Mouse (Mus musculus) kidney, postnatal 14 days (tissue): ENCODE measurements at regions not wholly inside any gene's neighbourhood (a gene's known extent, or its start where the extent isn't known, plus 50 kb on each side); places are given as distances from the start of the nearest gene placed in this dataset.
A peak's percentile ranks its signal among the peaks of the same experiment; 100 is the strongest.

Experiments used
- DNase-seq: peaks from one replicate; pipeline ENCODE4 v3.0.0; 2022; ENCODE audit warnings: mixed read lengths

- DNase-seq: no peak
Observed at GRCm38 (mm10) chr1:63977956-63978355, 144.1 kb downstream of the Klf7 start.

GRCm38 (mm10) chr1:63977302-63977888, 144.7 kb downstream of the Klf7 start:
- DNase-seq: no peak

GRCm38 (mm10) chr1:63976862-63977261, 145.2 kb downstream of the Klf7 start:
- DNase-seq: no peak

- DNase-seq: no peak
Observed at GRCm38 (mm10) chr1:63967849-63968248, 154.2 kb downstream of the Klf7 start.

- DNase-seq: no peak
Observed at GRCm38 (mm10) chr1:63965446-63965845, 156.6 kb downstream of the Klf7 start.

- DNase-seq: no peak
Observed at GRCm38 (mm10) chr1:63964519-63964918, 157.6 kb downstream of the Klf7 start.

GRCm38 (mm10) chr1:63955701-63956355, 166.3 kb downstream of the Klf7 start:
- DNase-seq: no peak

GRCm38 (mm10) chr1:63954876-63955513, 167.1 kb downstream of the Klf7 start:
- no peak for DNase-seq

- no peak for DNase-seq
Observed at GRCm38 (mm10) chr1:63954172-63954571, 167.9 kb downstream of the Klf7 start.

- peak; percentile 71 for DNase-seq
Observed at GRCm38 (mm10) chr1:63953229-63953883, 168.7 kb downstream of the Klf7 start.

GRCm38 (mm10) chr1:63951663-63952062, 170.4 kb downstream of the Klf7 start:
- DNase-seq: peak; percentile 17

GRCm38 (mm10) chr1:63947278-63947677, 174.8 kb downstream of the Klf7 start:
- DNase-seq: no peak

- DNase-seq: no peak
Observed at GRCm38 (mm10) chr1:63946834-63947233, 175.2 kb downstream of the Klf7 start.

- DNase-seq: no peak
Observed at GRCm38 (mm10) chr1:63944786-63945185, 175.7 kb upstream of the 4933402D24Rik start.

GRCm38 (mm10) chr1:63938416-63938815, 169.3 kb upstream of the 4933402D24Rik start:
- no peak for DNase-seq

- DNase-seq: no peak
Observed at GRCm38 (mm10) chr1:63937480-63937879, 168.4 kb upstream of the 4933402D24Rik start.

GRCm38 (mm10) chr1:63934570-63935280, 165.7 kb upstream of the 4933402D24Rik start:
- DNase-seq: no peak

- DNase-seq: no peak
Observed at GRCm38 (mm10) chr1:63932484-63932883, 163.4 kb upstream of the 4933402D24Rik start.

GRCm38 (mm10) chr1:63929362-63930125, 160.5 kb upstream of the 4933402D24Rik start:
- DNase-seq: no peak

- no peak for DNase-seq
Observed at GRCm38 (mm10) chr1:63928850-63929249, 159.8 kb upstream of the 4933402D24Rik start.

GRCm38 (mm10) chr1:63928361-63928760, 159.3 kb upstream of the 4933402D24Rik start:
- no peak for DNase-seq
